ENCODE assay signal across 18 mouse cellular contexts in the genomic region with DNA sequence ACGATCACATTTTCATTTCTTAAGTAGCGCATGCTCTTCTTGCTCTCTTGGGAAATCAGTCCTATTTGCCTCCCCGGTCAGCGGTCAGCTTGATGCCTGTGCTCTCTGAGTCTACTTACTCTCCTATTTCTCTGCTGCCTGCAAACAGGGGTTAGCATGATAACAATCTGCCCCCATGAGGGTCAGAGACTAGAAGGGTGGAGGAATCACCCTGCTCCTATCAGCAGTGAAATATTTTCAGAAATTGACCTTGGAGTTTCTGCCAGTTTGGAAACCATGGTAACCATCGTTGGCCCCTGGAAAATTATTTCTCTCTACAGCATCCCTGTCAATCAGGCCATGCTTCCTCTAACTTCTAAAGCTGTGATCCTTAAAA. TPM values are rescaled to one million over a fixed set of nuclear protein-coding genes. Genes with fewer than 3 reads are reported as not detected.
A peak's percentile ranks its signal among the peaks of the same experiment; 100 is the strongest.
DNase-seq lines count a peak whose midpoint lies in the region; ATAC-seq and TF ChIP-seq lines count a peak whose summit lies in the region.
"Had no signal": no experiment of that assay in that cellular context is flagged by ENCODE, and none has a peak within 500 bp of the region (broad histone marks: within the 10 kb centered on the region; RNA-seq: fewer than 3 reads in every experiment).

No protein-coding gene starts in this region.

- no peak for TF ChIP-seq CTCF in layer of hippocampus, adult 2 months (conservative IDR thresholded peaks at IDR 0.05)

- H3K4me2 ChIP-seq in kidney, embryonic 16.5 days (replicated peaks; ENCODE audit: low read depth, low read length) = no peak overlapping the region; the same call in 1 of the 2 replicates
- no peak overlapping the region for H3K4me2 ChIP-seq in hindbrain, embryonic 13.5 days
- peak overlapping the region; percentile 8; the same call in 1 of the 2 replicates for H3K4me2 ChIP-seq in midbrain, embryonic 15.5 days
- H3K4me2 ChIP-seq: limb, embryonic 13.5 days had no signal

- no peaks in the 10 kb centered on the region for H3K27me3 ChIP-seq in kidney, embryonic 16.5 days (ENCODE audit: insufficient read depth, low read length)
- H3K27me3 ChIP-seq in hindbrain, embryonic 13.5 days = no peaks in the 10 kb centered on the region
- H3K27me3 ChIP-seq in midbrain, embryonic 15.5 days (replicated peaks) = no peaks in the 10 kb centered on the region
- H3K27me3 ChIP-seq: CH12.LX; limb, embryonic 13.5 days had no signal

- H3K9ac ChIP-seq in kidney, embryonic 16.5 days (replicated peaks; ENCODE audit: low read length) = no peak overlapping the region
- H3K9ac ChIP-seq in hindbrain, embryonic 13.5 days = no peak overlapping the region
- H3K9ac ChIP-seq in midbrain, embryonic 15.5 days = no peak overlapping the region

- no peak for ATAC-seq in kidney, embryonic 16.5 days (ENCODE audit: low FRiP score, low TSS enrichment)
- ATAC-seq in hindbrain, embryonic 13.5 days (ENCODE audit: low FRiP score) = peak; percentile 66; the same call in 1 of the 2 replicates
- ATAC-seq in midbrain, embryonic 15.5 days (replicated peaks) = peak; percentile 74

- peak; percentile 19 for DNase-seq in adrenal gland, postnatal 14 days
- DNase-seq in adrenal gland, postnatal 25 days = no peak
- DNase-seq in kidney, postnatal 25 days = no peak
- no peak for DNase-seq in layer of hippocampus, adult 2 months (ENCODE audit: low spot score in 2 of 2)
- no peak for DNase-seq in left cerebral cortex, postnatal 36 days (ENCODE audit: low spot score in 2 of 2)
- DNase-seq: cerebellum, postnatal 14 days; kidney, adult 2 months; thymus, postnatal 25 days had no signal

- no peak overlapping the region for H3K4me3 ChIP-seq in kidney, embryonic 16.5 days (ENCODE audit: low read length)
- no peak overlapping the region for H3K4me3 ChIP-seq in hindbrain, embryonic 13.5 days
- H3K4me3 ChIP-seq in midbrain, embryonic 15.5 days = no peak overlapping the region
- H3K4me3 ChIP-seq in layer of hippocampus, adult 2 months = no peak overlapping the region
- H3K4me3 ChIP-seq: limb, embryonic 13.5 days had no signal

- H3K9me3 ChIP-seq in kidney, embryonic 16.5 days (ENCODE audit: low read length) = no peaks in the 10 kb centered on the region
- no peaks in the 10 kb centered on the region for H3K9me3 ChIP-seq in hindbrain, embryonic 13.5 days
- no peaks in the 10 kb centered on the region for H3K9me3 ChIP-seq in midbrain, embryonic 15.5 days
- H3K9me3 ChIP-seq: limb, embryonic 13.5 days had no signal

- peak overlapping the region; percentile 67 for H3K27ac ChIP-seq in kidney, embryonic 16.5 days (ENCODE audit: low read length)
- H3K27ac ChIP-seq in hindbrain, embryonic 13.5 days = peak overlapping the region; percentile 60
- peak overlapping the region; percentile 69 for H3K27ac ChIP-seq in midbrain, embryonic 15.5 days
- no peak overlapping the region for H3K27ac ChIP-seq in layer of hippocampus, adult 2 months
- H3K27ac ChIP-seq: limb, embryonic 13.5 days had no signal

- no peaks in the 10 kb centered on the region for H3K36me3 ChIP-seq in kidney, embryonic 16.5 days (ENCODE audit: insufficient read depth, low read length)
- no peaks in the 10 kb centered on the region for H3K36me3 ChIP-seq in hindbrain, embryonic 13.5 days
- H3K36me3 ChIP-seq in midbrain, embryonic 15.5 days (replicated peaks) = no peaks in the 10 kb centered on the region
- H3K36me3 ChIP-seq: limb, embryonic 13.5 days had no signal

- H3K4me1 ChIP-seq in kidney, embryonic 16.5 days (ENCODE audit: insufficient read depth, low read length) = peaks cover 21% of the 10 kb centered on the region
- H3K4me1 ChIP-seq in hindbrain, embryonic 13.5 days (replicated peaks) = peaks cover 18% of the 10 kb centered on the region
- H3K4me1 ChIP-seq in midbrain, embryonic 15.5 days = peaks cover 20% of the 10 kb centered on the region

- intact Hi-C loops in left cerebral cortex, postnatal 36 days (cut with DNase I) = no loop called here

- WGBS in kidney, embryonic 16.5 days = 62% methylated on average over 5 of the region's 5 CpGs
- WGBS in hindbrain, embryonic 13.5 days = 44% methylated on average over 5 of the region's 5 CpGs
- 26% methylated on average over 5 of the region's 5 CpGs for WGBS in midbrain, embryonic 15.5 days

RNA-seq across cellular contexts. Expression of a gene that starts 26.5 kb away (rescaled TPM):
- total RNA-seq in adrenal gland, postnatal 14 days (2021) = not detected in 2 replicates
- not detected in 2 replicates for total RNA-seq in adrenal gland, postnatal 25 days (2021)
- 0.23 TPM in 1 of 2 replicates, not detected in the other for polyA plus RNA-seq in kidney, embryonic 16.5 days (2015; fragmentation: Nextera tagmentation; extraction: Ambion mirVana)
- not detected in 2 replicates for polyA plus RNA-seq in hindbrain, embryonic 13.5 days (2015; fragmentation: Nextera tagmentation; extraction: Ambion mirVana)
- not detected in 2 replicates for polyA plus RNA-seq in midbrain, embryonic 15.5 days (2015; fragmentation: Nextera tagmentation; extraction: Ambion mirVana)
- total RNA-seq in layer of hippocampus, adult 2 months (2021) = not detected
- not detected for total RNA-seq in left cerebral cortex, postnatal 36 days (2021)
- total RNA-seq: CH12.LX; heart, adult 18-20 months; heart, postnatal 4 days; left cerebral cortex, adult 8-10 months; neutrophil, adult 5-6 weeks had no signal
- polyA plus RNA-seq: kidney, adult 2 months; limb, embryonic 13.5 days; liver, embryonic 16.5 days had no signal
